Comparison of ENCODE assay signal across 8 mouse cellular contexts in the genomic region with DNA sequence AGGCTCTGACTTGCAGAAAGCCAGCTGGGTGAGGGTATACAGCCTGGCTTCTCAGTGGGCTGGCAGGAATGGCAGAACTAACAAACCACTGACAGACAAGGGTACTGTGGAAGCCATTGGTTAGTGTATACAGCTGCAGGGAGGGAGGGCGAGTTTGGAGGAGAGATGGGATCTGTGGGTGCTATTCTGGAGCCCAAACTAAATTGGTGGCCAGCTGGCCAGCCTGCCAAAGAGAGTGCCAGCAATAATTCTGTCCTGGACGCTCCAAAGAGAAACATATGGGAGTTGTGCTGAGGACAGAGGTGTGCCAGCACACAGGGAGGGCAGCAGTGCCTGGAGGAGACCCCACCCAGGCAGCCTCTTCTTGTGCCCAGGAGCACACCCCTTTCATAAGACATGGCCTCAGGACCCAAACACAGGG. TPM values are rescaled to one million over a fixed set of nuclear protein-coding genes. Genes with fewer than 3 reads are reported as not detected.
A peak's percentile ranks its signal among the peaks of the same experiment; 100 is the strongest.
DNase-seq lines count a peak whose midpoint lies in the region; ATAC-seq and TF ChIP-seq lines count a peak whose summit lies in the region.

No protein-coding gene starts in this region.

- H3K4me2 ChIP-seq in forebrain, embryonic 15.5 days (replicated peaks), result no peak overlapping the region
- H3K4me2 ChIP-seq in hindbrain, postnatal 0 days (ENCODE audit: low read depth, low read length), result no peak overlapping the region
- peak overlapping the region; percentile 14; the same call in 1 of the 2 replicates for H3K4me2 ChIP-seq in neural tube, embryonic 12.5 days (replicated peaks)

- H3K36me3 ChIP-seq in forebrain, embryonic 15.5 days, result 0 out of 2 replicates have a peak, but pooled peaks cover 4% of the 10 kb centered on the region
- H3K36me3 ChIP-seq in hindbrain, postnatal 0 days (ENCODE audit: insufficient read depth, low read length), result peaks cover 5% of the 10 kb centered on the region; the same call in 1 of the 2 replicates
- H3K36me3 ChIP-seq in neural tube, embryonic 12.5 days, result peaks cover 14% of the 10 kb centered on the region; the same call in 1 of the 2 replicates

- peak; percentile 26; the same call in 1 of the 2 replicates for ATAC-seq in forebrain, embryonic 15.5 days (replicated peaks)
- peak; percentile 62 for ATAC-seq in hindbrain, postnatal 0 days
- no peak for ATAC-seq in neural tube, embryonic 12.5 days (ENCODE audit: low FRiP score, low read depth)

- 67% methylated on average over 2 of the region's 2 CpGs for WGBS in forebrain, embryonic 15.5 days
- WGBS in hindbrain, postnatal 0 days, result 57% methylated on average over 2 of the region's 2 CpGs
- 64% methylated on average over 2 of the region's 2 CpGs for whole genome bisulfite sequencing in neural tube, embryonic 12.5 days

- intact Hi-C loops in left cerebral cortex, adult 2 months (cut with DNase I), result no loop called here

- H3K9ac ChIP-seq in forebrain, embryonic 15.5 days (replicated peaks), result no peak overlapping the region
- no peak overlapping the region for H3K9ac ChIP-seq in hindbrain, postnatal 0 days (replicated peaks; ENCODE audit: low read length)
- no peak overlapping the region for H3K9ac ChIP-seq in neural tube, embryonic 12.5 days

- DNase-seq in left cerebral cortex, adult 2 months (ENCODE audit: extremely low spot score in 1 of 2, low spot score in 2 of 2), result no peak
- no peak for DNase-seq in left cerebral cortex, adult 9 months (ENCODE audit: low spot score in 2 of 2)
- peak; percentile 53 for DNase-seq in hindbrain, postnatal 0 days (ENCODE audit: low spot score)
- DNase-seq in adrenal gland, postnatal 36 days, result no peak
- no peak for DNase-seq in cerebellum, adult 11 months
- DNase-seq in spleen, postnatal 36 days (ENCODE audit: low spot score in 2 of 2), result no peak

- H3K4me1 ChIP-seq in forebrain, embryonic 15.5 days, result peaks cover 6% of the 10 kb centered on the region
- 0 out of 2 replicates have a peak, but pooled peaks cover 8% of the 10 kb centered on the region for H3K4me1 ChIP-seq in hindbrain, postnatal 0 days (ENCODE audit: insufficient read depth, low read length)
- H3K4me1 ChIP-seq in neural tube, embryonic 12.5 days, result peaks cover 13% of the 10 kb centered on the region

- H3K9me3 ChIP-seq in forebrain, embryonic 15.5 days, result no peaks in the 10 kb centered on the region
- no peaks in the 10 kb centered on the region for H3K9me3 ChIP-seq in hindbrain, postnatal 0 days (ENCODE audit: low read length)
- H3K9me3 ChIP-seq in neural tube, embryonic 12.5 days, result no peaks in the 10 kb centered on the region

- peak overlapping the region; percentile 79 for H3K27ac ChIP-seq in left cerebral cortex, adult 2 months
- peak overlapping the region; percentile 34; the same call in 1 of the 2 replicates for H3K27ac ChIP-seq in forebrain, embryonic 15.5 days (replicated peaks)
- peak overlapping the region; percentile 67 for H3K27ac ChIP-seq in hindbrain, postnatal 0 days
- H3K27ac ChIP-seq in neural tube, embryonic 12.5 days, result 0 out of 2 replicates have a peak overlapping the region, but pooled peaks have one; percentile 46

- no peak for TF ChIP-seq CTCF in left cerebral cortex, adult 2 months (IDR thresholded peaks at IDR 0.05)
- TF ChIP-seq CTCF in hindbrain, postnatal 0 days (IDR thresholded peaks at IDR 0.05; ENCODE audit: low read depth), result no peak

- H3K27me3 ChIP-seq in forebrain, embryonic 15.5 days, result no peaks in the 10 kb centered on the region
- H3K27me3 ChIP-seq in hindbrain, postnatal 0 days (ENCODE audit: insufficient read depth, low read length), result no peaks in the 10 kb centered on the region
- no peaks in the 10 kb centered on the region for H3K27me3 ChIP-seq in neural tube, embryonic 12.5 days (replicated peaks)

- H3K4me3 ChIP-seq in left cerebral cortex, adult 2 months, result no peak overlapping the region
- no peak overlapping the region for H3K4me3 ChIP-seq in forebrain, embryonic 15.5 days
- no peak overlapping the region for H3K4me3 ChIP-seq in hindbrain, postnatal 0 days (ENCODE audit: low read length)
- no peak overlapping the region for H3K4me3 ChIP-seq in neural tube, embryonic 12.5 days

RNA-seq across cellular contexts. Expression of gene 2510009E07Rik, which starts 50.8 kb away (rescaled TPM):
- 10 to 100 TPM; 47.8 to 56.5 TPM for total RNA-seq in left cerebral cortex, adult 2 months (2021)
- 41.6 and 42.7 TPM in 2 replicates for polyA plus RNA-seq in forebrain, embryonic 15.5 days (2015; fragmentation: Nextera tagmentation; extraction: Ambion mirVana)
- 52.9 and 54.4 TPM in 2 replicates for total RNA-seq in hindbrain, postnatal 0 days (2014; rRNA removed)
- polyA plus RNA-seq in hindbrain, postnatal 0 days (2015; fragmentation: Nextera tagmentation; extraction: Ambion mirVana), result 46.7 and 46.8 TPM in 2 replicates
- polyA plus RNA-seq in neural tube, embryonic 12.5 days (2016; fragmentation: Nextera tagmentation; extraction: Ambion mirVana), result 61.4 and 74.6 TPM in 2 replicates
- 10 to 100 TPM; 18.0 to 19.5 TPM for total RNA-seq in adrenal gland, postnatal 36 days (2021)
